Mouse (Mus musculus): ENCODE data around the gene St6gal2.

DNA sequence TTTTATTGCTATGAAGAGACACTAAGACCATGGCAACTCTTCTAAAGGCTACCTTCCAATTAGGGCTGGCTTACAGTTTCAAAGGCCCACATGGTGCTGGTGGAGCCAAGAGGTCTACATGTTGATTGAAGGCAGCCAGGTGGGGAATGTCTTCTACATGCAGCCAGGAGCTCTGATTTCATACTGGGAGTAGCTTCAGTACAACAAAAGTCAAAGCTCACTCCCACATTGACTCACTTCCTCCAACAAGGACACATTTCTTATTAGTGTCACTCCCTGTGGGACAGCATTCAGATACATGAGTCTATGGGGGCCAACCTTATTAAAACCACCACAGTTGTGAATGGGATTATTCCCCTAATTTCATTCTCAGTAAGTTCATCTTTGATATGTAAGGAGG, 23.8 kb downstream of the St6gal2 start:
- no peak for TF ChIP-seq MAFK (IDR thresholded peaks at IDR 0.05; ENCODE audit: borderline replicate concordance, low read depth, low read length)
- TF ChIP-seq MAX (IDR thresholded peaks at IDR 0.05; ENCODE audit: low read length), result no peak
- TF ChIP-seq POLR2A (IDR thresholded peaks at IDR 0.05; ENCODE audit: control insufficient read depth in 1 of 2, insufficient read depth in 1 of 2, low read depth in 1 of 2, low read length in 2 of 2, poor library complexity in 1 of 2), result no peak
- TF ChIP-seq TAL1 (IDR thresholded peaks at IDR 0.05; ENCODE audit: low read length), result no peak
- TF ChIP-seq CTCF (IDR thresholded peaks at IDR 0.05 in 2 of 3, conservative IDR thresholded peaks at IDR 0.05 in 1 of 3; ENCODE audit: control insufficient read depth in 1 of 3, insufficient read depth in 1 of 3, low read depth in 2 of 3, low read length in 3 of 3, poor library complexity in 1 of 3, severe bottlenecking in 1 of 3), result no peak
- no peak for TF ChIP-seq ZC3H11A (IDR thresholded peaks at IDR 0.05; ENCODE audit: low read depth, low read length)
- TF ChIP-seq CHD2 (IDR thresholded peaks at IDR 0.05; ENCODE audit: low read length), result no peak
- TF ChIP-seq MAZ (IDR thresholded peaks at IDR 0.05; ENCODE audit: low read depth, low read length), result no peak
